Mouse (Mus musculus) liver, adult 2 months (tissue): ENCODE measurements at regions not wholly inside any gene's neighbourhood (a gene's known extent, or its start where the extent isn't known, plus 50 kb on each side); places are given as distances from the start of the nearest gene placed in this dataset.

Experiments used
- DNase-seq: peaks from one replicate; pipeline ENCODE4 v3.0.0-alpha.2; 2011; ENCODE audit warnings: low read depth, low spot score; ENCODE audit errors: extremely low read depth
- H3K27ac ChIP-seq: fragments of 200-500 bp; replicated peaks from 2 replicates; pipeline ENCODE4 v1.5.1; 2012; ENCODE audit warnings: low read depth, mild to moderate bottlenecking, control low read depth, inconsistent platforms, low read length; ENCODE audit not compliant: insufficient read depth
- H3K27me3 ChIP-seq: fragments of 200-500 bp; 2 replicates; pipeline ENCODE4 v1.6.1; 2012; ENCODE audit warnings: mild to moderate bottlenecking, moderate library complexity, low read length, inconsistent platforms; ENCODE audit not compliant: control insufficient read depth, insufficient read depth
- H3K36me3 ChIP-seq: fragments of 200-500 bp; 2 replicates; pipeline ENCODE4 v1.6.1; 2012; ENCODE audit warnings: low read length, inconsistent platforms; ENCODE audit not compliant: control insufficient read depth, insufficient read depth
- H3K4me1 ChIP-seq: fragments of 200-500 bp; 2 replicates; pipeline ENCODE4 v1.6.1; 2011; ENCODE audit warnings: low read length; ENCODE audit not compliant: control insufficient read depth, insufficient read depth
- H3K4me3 ChIP-seq: fragments of 200-500 bp; 2 replicates; pipeline ENCODE4 v1.5.1; 2011; ENCODE audit warnings: low read depth, mild to moderate bottlenecking, control low read depth, low read length, moderate library complexity; ENCODE audit not compliant: insufficient read depth
- H3K79me2 ChIP-seq: fragments of 200-500 bp; 2 replicates; pipeline ENCODE4 v1.6.1; 2012; ENCODE audit warnings: inconsistent platforms, mild to moderate bottlenecking, low read length, moderate library complexity; ENCODE audit not compliant: control insufficient read depth, insufficient read depth
- H3K9ac ChIP-seq: fragments of 200-500 bp; 2 replicates; pipeline ENCODE4 v1.6.1; 2012; ENCODE audit warnings: low read depth, mild to moderate bottlenecking, control low read depth, inconsistent platforms, low read length
- CTCF ChIP-seq: fragments of 200-500 bp; IDR thresholded peaks from 2 replicates; pipeline ENCODE4 v1.5.1; 2011; ENCODE audit warnings: low read depth, low read length, control low read depth
- POLR2A ChIP-seq: fragments of 200-500 bp; IDR thresholded peaks from 2 replicates; pipeline ENCODE4 v1.6.1; 2011; ENCODE audit warnings: low read length, control low read depth; ENCODE audit not compliant: insufficient read depth; ENCODE audit errors: extremely low read depth
- WGBS: fragments of 180-500 bp; shearing (Covaris S2); methylation state at CpG from one replicate; pipeline ENCODE4 v1.1.7; 2018; 5-methylcytosine and 5-hydroxymethylcytosine counted together

DNA sequence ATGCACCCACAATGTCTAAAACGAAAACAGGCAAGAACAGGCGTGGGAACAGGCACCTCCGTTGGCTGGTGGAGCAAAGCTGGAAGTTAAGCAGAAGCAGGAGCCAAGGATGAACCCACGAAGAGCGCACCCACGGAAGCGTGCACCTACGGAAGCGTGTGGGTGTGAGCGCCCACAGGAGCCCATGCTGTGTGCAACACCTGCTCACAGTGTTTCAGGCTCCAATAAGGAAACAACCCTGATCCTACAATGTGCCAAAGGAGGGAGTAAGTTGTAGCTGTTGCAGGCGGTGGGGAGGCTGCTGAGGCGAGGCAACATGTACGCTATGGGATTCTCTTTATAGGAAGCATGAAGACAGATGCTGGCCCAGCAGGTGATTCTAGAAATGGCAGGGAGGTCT is 74.6 kb downstream of the Gm5294 start:
- H3K4me1 ChIP-seq, result no peaks in the 10 kb centered on the region
- H3K36me3 ChIP-seq, result no peaks in the 10 kb centered on the region
- no peak for DNase-seq
- H3K27ac ChIP-seq, result no peak overlapping the region
- 95% methylated on average over 13 of the region's 13 CpGs for WGBS
- no peak overlapping the region for H3K9ac ChIP-seq
- TF ChIP-seq CTCF, result no peak
- TF ChIP-seq POLR2A, result no peak
- no peaks in the 10 kb centered on the region for H3K79me2 ChIP-seq
- H3K27me3 ChIP-seq, result no peaks in the 10 kb centered on the region
- no peak overlapping the region for H3K4me3 ChIP-seq

- Histone ChIP-seq H3K9ac (no peak overlapping the region), H3K4me1 (peaks cover 2% of the 10 kb centered on the region), H3K79me2 (no peaks in the 10 kb centered on the region), H3K36me3 (no peaks in the 10 kb centered on the region), H3K4me3 (no peak overlapping the region), H3K27ac (no peak overlapping the region), H3K27me3 (no peaks in the 10 kb centered on the region)
- TF ChIP-seq POLR2A, result no peak
- no peak for TF ChIP-seq CTCF
- DNase-seq, result no peak
These were observed 77.4 kb downstream of the Gm5294 start for GRCm38 (mm10) chr5:138897255-138897654.

DNA sequence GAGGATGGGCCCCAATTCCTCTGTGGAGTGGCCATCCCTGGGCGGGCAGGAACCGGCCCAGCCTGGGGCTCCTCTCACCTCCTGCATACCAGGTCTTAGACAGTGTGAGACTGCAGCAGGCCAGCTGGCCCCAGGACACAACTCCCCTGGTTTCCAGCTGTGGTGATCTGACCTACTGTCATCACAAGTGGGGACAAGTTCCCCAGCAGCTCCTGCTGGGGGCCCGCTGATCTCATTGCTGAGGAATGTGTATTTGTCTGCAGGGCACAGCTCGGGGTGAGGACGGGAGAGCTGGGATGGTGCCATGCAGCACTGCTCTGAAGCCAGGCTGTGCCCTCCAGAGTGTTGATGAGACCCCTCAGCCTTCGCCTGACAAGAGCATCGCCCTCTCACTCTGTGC is 78.6 kb downstream of the Gm5294 start:
- no peak overlapping the region for H3K9ac ChIP-seq
- H3K27me3 ChIP-seq, result no peaks in the 10 kb centered on the region
- peaks cover 2% of the 10 kb centered on the region for H3K4me1 ChIP-seq
- H3K4me3 ChIP-seq, result no peak overlapping the region
- H3K36me3 ChIP-seq, result no peaks in the 10 kb centered on the region
- no peak overlapping the region for H3K27ac ChIP-seq
- WGBS, result 76% methylated on average over 7 of the region's 7 CpGs
- no peak for DNase-seq
- no peaks in the 10 kb centered on the region for H3K79me2 ChIP-seq
- TF ChIP-seq POLR2A (no peak), CTCF (no peak)

GRCm38 (mm10) chr5:138900952-138901599 is 81.2 kb downstream of the Gm5294 start:
- Histone ChIP-seq H3K9ac (no peak overlapping the region), H3K4me3 (no peak overlapping the region), H3K79me2 (no peaks in the 10 kb centered on the region), H3K27ac (no peak overlapping the region), H3K27me3 (no peaks in the 10 kb centered on the region), H3K36me3 (no peaks in the 10 kb centered on the region), H3K4me1 (peaks cover 2% of the 10 kb centered on the region)
- TF ChIP-seq POLR2A, result no peak
- no peak for TF ChIP-seq CTCF
- WGBS, result 21% methylated on average over 15 of the region's 15 CpGs
- DNase-seq, result peak; percentile 16

- no peak overlapping the region for H3K27ac ChIP-seq
- TF ChIP-seq POLR2A, result no peak
- TF ChIP-seq CTCF, result no peak
- no peak for DNase-seq
These were observed 82.4 kb downstream of the Gm5294 start for GRCm38 (mm10) chr5:138902316-138902715.

More at GRCm38 (mm10) chr5:138902316-138902715, 82.4 kb downstream of the Gm5294 start:
- Histone ChIP-seq H3K27me3 (no peaks in the 10 kb centered on the region), H3K4me3 (no peak overlapping the region), H3K79me2 (no peaks in the 10 kb centered on the region), H3K4me1 (peaks cover 2% of the 10 kb centered on the region), H3K36me3 (no peaks in the 10 kb centered on the region), H3K9ac (no peak overlapping the region)
- WGBS, result 88% methylated on average over 1 of the region's 1 CpGs
